Mouse (Mus musculus) lung, adult 2 months (tissue): Measurements from ENCODE around the gene Rasgef1c. TPM values are rescaled to one million over a fixed set of nuclear protein-coding genes. Genes with fewer than 3 reads are reported as not detected.

ENCODE experiments used
- DNase-seq: peaks from one replicate; pipeline ENCODE4 v3.0.0; 2022
- H3K4me1 ChIP-seq: fragments of 200-500 bp; 2 replicates; pipeline ENCODE4 v1.6.1; 2011; ENCODE audit warnings: low read length; ENCODE audit not compliant: control insufficient read depth, insufficient read depth
- H3K4me3 ChIP-seq: fragments of 200-500 bp; replicated peaks from 2 replicates; pipeline ENCODE3; 2011; ENCODE audit warnings: low read depth, mild to moderate bottlenecking, control low read depth, low read length; ENCODE audit errors: extremely low read depth
- CTCF ChIP-seq: fragments of 200-500 bp; IDR thresholded peaks from 2 replicates; pipeline ENCODE4 v1.5.1; 2011; ENCODE audit warnings: mild to moderate bottlenecking, low read length, control low read depth; ENCODE audit not compliant: insufficient read depth
- POLR2A ChIP-seq: fragments of 200-500 bp; IDR thresholded peaks from 2 replicates; pipeline ENCODE4 v1.6.1; 2011; ENCODE audit warnings: low read depth, mild to moderate bottlenecking, control low read depth, low read length, borderline replicate concordance; ENCODE audit errors: extremely low read depth
- WGBS: fragments of 180-500 bp; shearing (Covaris S2); methylation state at CpG from one replicate; pipeline ENCODE4 v1.1.7; 2018; 5-methylcytosine and 5-hydroxymethylcytosine counted together
- polyA plus RNA-seq: library from polyadenylated mRNA; depleted of rRNA; stranded (reverse); fragments of >200 nt; gene quantifications from 2 replicates; pipeline ENCODE4 v1.2.3, GENCODE M21; 2012

Rasgef1c gene
- polyA plus RNA-seq, 1 experiment: 0.91 TPM

DNA sequence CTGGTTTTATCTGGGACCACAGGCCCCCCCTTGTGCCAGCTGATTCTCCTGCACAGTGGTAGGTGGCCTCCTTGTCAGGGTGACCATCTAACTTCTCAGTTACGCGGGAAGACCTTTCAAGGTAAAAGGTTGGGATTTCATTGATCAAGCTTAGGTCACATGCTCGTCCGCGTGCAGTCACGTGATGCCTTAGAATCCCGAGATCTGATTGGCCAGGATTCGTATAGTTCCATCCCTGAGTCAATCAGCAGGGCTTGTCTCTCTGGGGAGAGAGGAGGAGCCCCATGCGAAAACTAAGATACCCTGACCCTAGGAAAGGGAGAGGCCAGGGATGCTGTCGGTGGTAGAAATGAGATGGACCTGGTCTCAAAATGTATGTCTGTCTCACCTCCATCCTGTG lies 56.4 kb downstream of the Rasgef1c start:
- H3K4me3 ChIP-seq: no peak overlapping the region
- no peak for DNase-seq
- TF ChIP-seq POLR2A: no peak
- 82% methylated on average over 10 of the region's 10 CpGs for WGBS
- no peaks in the 10 kb centered on the region for H3K4me1 ChIP-seq

DNA sequence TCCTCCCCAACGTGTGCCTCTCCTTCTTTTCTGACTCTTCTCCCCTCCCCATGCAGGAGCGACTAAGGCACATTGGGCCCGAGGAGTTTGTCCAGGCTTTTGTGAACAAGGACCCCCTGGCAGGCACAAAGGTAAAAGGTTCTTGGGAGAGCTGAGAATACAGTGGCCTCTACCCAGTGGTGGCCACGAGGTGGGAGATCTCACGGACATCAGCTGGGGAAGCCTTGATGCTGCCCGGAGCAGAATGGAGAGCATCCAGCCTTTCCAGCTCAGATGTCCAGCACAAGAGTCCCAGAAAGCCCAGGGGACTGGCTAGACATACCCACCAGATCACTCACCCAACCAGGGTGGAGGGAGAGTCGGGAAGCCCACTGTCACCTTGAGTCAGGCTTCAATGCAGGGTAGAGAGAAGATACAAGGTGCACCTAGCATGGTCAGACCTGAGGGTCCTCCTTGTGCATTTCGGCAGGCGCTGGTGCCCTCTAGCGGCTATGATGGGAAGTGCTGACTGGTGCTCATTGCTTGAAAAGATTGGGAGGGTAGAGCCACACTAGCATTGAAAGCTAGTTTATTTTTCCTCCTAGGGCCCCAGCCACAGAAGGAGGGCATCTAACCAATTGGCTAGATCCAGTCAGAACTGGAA lies 59.6 kb downstream of the Rasgef1c start:
- 32% methylated on average over 10 of the region's 10 CpGs for WGBS
- peak; percentile 50 for DNase-seq
- no peak for TF ChIP-seq POLR2A
- peak; percentile 93 for TF ChIP-seq CTCF
- Histone ChIP-seq H3K4me1 (no peaks in the 10 kb centered on the region), H3K4me3 (no peak overlapping the region)

DNA sequence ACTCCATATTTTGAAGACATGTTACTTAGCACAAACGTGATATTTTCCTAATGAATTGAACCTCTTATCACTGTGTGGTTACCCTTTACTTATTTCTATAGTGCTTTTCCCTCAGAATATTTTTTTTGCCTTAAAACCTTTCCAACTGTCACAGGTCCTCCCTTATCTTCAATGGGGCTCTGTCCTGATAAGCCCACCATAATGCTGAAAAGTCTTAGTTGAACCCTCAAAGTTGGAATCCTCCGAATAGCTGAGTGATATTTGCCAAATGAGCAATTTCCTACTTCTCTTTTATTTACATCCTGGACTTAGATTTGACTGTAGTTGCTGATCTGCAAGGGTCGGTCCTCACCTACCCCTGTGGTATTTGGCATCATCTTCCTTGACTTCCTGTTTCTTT lies 63.7 kb downstream of the Rasgef1c start:
- TF ChIP-seq POLR2A: no peak
- no peak for TF ChIP-seq CTCF
- Histone ChIP-seq H3K4me3 (no peak overlapping the region), H3K4me1 (no peaks in the 10 kb centered on the region)
- DNase-seq: no peak
- 46% methylated on average over 3 of the region's 3 CpGs for WGBS

DNA sequence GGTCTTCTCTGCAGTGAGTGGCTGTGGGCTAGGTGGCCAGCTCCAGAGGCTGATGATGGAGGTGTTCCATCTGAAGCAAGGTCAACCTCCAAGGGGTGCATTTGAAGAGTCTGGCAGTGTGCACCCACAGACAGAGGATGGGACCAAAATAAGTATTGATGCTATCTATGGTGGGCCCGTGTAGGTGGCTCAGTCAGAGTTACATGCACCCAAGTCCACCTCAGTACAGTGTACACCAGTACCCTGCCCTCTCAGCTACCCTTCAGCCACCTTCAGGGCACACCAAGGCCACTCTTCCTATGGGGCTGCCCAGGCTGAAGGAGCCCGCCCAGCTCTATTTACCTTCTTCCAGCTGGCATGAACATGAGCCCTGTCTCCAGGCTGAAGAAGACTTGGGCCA lies 68.1 kb downstream of the Rasgef1c start:
- WGBS: 96% methylated on average over 2 of the region's 2 CpGs
- TF ChIP-seq POLR2A (no peak), CTCF (no peak)
- DNase-seq: no peak
- no peak overlapping the region for H3K4me3 ChIP-seq
- H3K4me1 ChIP-seq: no peaks in the 10 kb centered on the region

DNA sequence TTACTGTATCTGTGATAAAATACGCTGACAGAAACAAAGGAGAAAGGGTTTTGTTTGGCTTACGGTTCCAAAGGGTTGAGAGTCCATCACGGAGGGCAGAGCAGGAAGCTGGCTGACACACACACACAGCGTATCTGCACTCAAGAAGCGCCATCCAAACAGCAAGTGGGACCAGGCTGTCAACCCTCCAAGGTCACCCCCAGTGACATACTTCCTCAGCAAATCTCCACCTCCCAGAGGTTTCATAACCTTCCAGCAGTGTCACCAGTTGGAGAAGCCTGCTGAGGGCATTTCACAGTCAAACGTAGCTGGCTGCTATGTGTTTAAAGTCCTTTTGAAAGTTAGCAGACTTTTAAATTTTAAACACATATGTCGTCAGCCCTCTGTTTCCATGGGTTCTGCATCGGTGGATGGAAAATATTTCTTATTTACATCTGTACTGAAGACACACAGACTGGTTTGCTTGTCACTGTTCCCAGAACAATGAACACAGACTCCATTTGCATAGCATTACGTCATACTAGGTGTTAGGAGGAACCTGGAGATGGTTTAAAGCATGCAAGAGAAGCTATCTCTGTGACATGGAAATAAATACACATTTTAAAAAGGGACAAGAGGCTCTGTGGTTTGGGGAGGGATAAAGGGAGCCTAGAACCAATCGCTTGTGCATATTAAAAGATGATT lies 72.2 kb downstream of the Rasgef1c start:
- DNase-seq: no peak
- 73% methylated on average over 10 of the region's 10 CpGs for WGBS
- no peak overlapping the region for H3K4me3 ChIP-seq
- TF ChIP-seq CTCF: no peak
- TF ChIP-seq POLR2A: no peak
- no peaks in the 10 kb centered on the region for H3K4me1 ChIP-seq

DNA sequence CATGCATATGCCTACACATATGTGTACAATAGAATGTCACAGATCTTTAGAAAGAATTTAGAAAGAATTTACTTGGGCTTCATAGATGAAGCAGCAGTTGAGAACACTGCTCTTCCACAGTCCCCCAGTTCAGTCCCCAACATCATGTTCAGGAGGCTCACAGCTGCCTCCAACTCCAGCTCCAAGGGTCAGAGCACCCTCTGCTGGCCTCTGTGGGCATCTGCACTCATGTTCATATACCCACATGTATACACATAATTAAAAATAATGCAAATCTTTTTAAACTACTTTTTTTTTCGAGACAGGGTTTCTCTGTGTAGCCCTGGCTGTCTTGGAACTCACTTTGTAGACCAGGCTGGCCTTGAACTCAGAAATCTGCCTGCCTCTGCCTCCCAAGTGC lies 73.0 kb downstream of the Rasgef1c start:
- TF ChIP-seq CTCF (no peak), POLR2A (no peak)
- WGBS: 43% methylated on average over 1 of the region's 1 CpGs

GRCm38 (mm10) chr11:49977963-49978568 lies 76.4 kb downstream of the Rasgef1c start:
- Histone ChIP-seq H3K4me3 (no peak overlapping the region), H3K4me1 (no peaks in the 10 kb centered on the region)
- DNase-seq: no peak
- TF ChIP-seq CTCF (no peak), POLR2A (no peak)
- 72% methylated on average over 10 of the region's 10 CpGs for WGBS

More for the DNA sequence above, 73.0 kb downstream of the Rasgef1c start:
- Histone ChIP-seq H3K4me3 (no peak overlapping the region), H3K4me1 (no peaks in the 10 kb centered on the region)
- no peak for DNase-seq

GRCm38 (mm10) chr11:49978935-49979334 lies 77.3 kb downstream of the Rasgef1c start:
- Histone ChIP-seq H3K4me1 (no peaks in the 10 kb centered on the region), H3K4me3 (no peak overlapping the region)
- TF ChIP-seq CTCF (no peak), POLR2A (no peak)
- WGBS: 89% methylated on average over 8 of the region's 8 CpGs
- DNase-seq: no peak

DNA sequence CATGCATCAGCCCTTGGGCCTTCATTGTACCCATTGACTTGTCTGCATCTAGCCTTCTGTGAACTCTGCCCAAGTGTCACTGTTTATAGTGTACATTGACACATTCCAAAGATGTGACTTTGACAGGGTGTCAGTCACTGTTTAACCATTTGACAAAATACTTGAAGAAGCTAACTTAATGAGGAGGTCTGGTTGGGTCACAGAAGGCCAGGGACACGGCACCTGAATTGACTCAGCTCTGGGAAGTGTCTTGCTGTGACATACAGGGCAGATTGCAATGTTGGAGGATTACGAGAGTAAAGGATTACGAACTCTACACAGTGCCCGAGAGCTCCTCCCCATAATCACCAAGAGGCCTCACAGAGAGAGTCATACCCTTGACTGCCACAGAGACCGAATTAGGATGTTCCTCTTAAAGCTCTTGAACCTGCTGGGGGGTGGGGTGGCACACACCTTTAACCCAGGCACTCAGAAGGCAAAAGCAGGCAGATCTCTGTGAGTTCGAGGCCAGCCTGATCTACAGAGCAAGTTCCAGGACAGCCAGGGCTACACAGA lies 79.1 kb downstream of the Rasgef1c start:
- no peaks in the 10 kb centered on the region for H3K4me1 ChIP-seq
- no peak for DNase-seq
- TF ChIP-seq POLR2A: no peak
- TF ChIP-seq CTCF: no peak
- WGBS: 80% methylated on average over 6 of the region's 6 CpGs
- H3K4me3 ChIP-seq: no peak overlapping the region
